Mouse (Mus musculus): Measurements from ENCODE around the gene Dgkh.
A peak's percentile ranks its signal among the peaks of the same experiment; 100 is the strongest.

Dgkh gene

GRCm38 (mm10) chr14:78534651-78535050 is 197.9 kb downstream of the Dgkh start:
- DNase-seq = no peak

GRCm38 (mm10) chr14:78533701-78534100 is 198.9 kb downstream of the Dgkh start:
- no peak for DNase-seq

GRCm38 (mm10) chr14:78532345-78532744 is 200.2 kb downstream of the Dgkh start:
- DNase-seq = no peak

GRCm38 (mm10) chr14:78530256-78530655 is 202.3 kb downstream of the Dgkh start:
- no peak for DNase-seq

- DNase-seq = no peak
These were observed 203.8 kb downstream of the Dgkh start for GRCm38 (mm10) chr14:78528461-78529425.

- DNase-seq = no peak
These were observed 205.7 kb downstream of the Dgkh start for GRCm38 (mm10) chr14:78526907-78527306.

GRCm38 (mm10) chr14:78526475-78526874 is 206.1 kb downstream of the Dgkh start:
- no peak for DNase-seq

GRCm38 (mm10) chr14:78525611-78526457 is 206.7 kb downstream of the Dgkh start:
- DNase-seq = peak in 1 of 2 experiments; percentile 13

- DNase-seq = no peak
These were observed 207.5 kb downstream of the Dgkh start for GRCm38 (mm10) chr14:78525059-78525458.

- no peak for DNase-seq
These were observed 221.9 kb downstream of the Dgkh start for GRCm38 (mm10) chr14:78510713-78511112.

GRCm38 (mm10) chr14:78509791-78510190 is 222.8 kb downstream of the Dgkh start:
- no peak for DNase-seq
